Mouse (Mus musculus): Measurements from ENCODE around the gene Olfr282. TPM values are rescaled to one million over a fixed set of nuclear protein-coding genes. Genes with fewer than 3 reads are reported as not detected.
"Not testable (repeated sequence)": the region's sequence is repeated elsewhere in the genome, so short reads cannot be mapped to it uniquely, and the experiment has no call there.

Olfr282 gene
- not detected in 2 replicates for polyA plus RNA-seq (2014; fragmentation: Nextera tagmentation; extraction: Ambion mirVana)

DNA sequence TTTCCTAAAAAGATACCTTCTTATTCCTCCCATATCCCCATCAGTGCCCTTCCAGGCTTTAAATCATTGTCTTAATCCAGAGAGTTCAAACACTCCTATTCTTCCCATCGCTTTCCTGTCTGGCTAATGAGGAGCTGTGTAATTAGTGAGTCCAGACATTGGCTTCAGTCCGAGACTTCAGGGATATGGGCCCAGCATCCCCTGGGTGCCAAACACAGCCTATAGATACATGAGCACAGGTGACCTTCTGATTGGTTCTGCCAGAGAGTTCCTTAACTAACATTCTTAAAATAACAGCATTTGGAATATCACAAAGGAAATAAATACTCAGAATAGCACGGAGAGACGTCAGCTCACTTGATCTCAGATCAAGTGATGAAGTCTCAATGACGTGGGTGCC is at the start of gene Olfr282:
TSS of gene Olfr282 (plus strand) at position 301 of the 400 bp plus-strand sequence.
- not testable (repeated sequence) for H3K36me3 ChIP-seq (replicated peaks; ENCODE audit: control insufficient read depth, insufficient read depth); H3K27me3 ChIP-seq (ENCODE audit: control insufficient read depth, insufficient read depth, low read length); H3K4me3 ChIP-seq (replicated peaks; ENCODE audit: low read length); H3K9me3 ChIP-seq (ENCODE audit: control insufficient read depth, low read length); H3K4me1 ChIP-seq (replicated peaks; ENCODE audit: control insufficient read depth, insufficient read depth, low read length); ATAC-seq (ENCODE audit: low FRiP score); H3K27ac ChIP-seq; DNase-seq (ENCODE audit: low spot score); H3K4me2 ChIP-seq (replicated peaks); H3K9ac ChIP-seq
- WGBS = 83% methylated on average over 5 of the region's 5 CpGs

DNA sequence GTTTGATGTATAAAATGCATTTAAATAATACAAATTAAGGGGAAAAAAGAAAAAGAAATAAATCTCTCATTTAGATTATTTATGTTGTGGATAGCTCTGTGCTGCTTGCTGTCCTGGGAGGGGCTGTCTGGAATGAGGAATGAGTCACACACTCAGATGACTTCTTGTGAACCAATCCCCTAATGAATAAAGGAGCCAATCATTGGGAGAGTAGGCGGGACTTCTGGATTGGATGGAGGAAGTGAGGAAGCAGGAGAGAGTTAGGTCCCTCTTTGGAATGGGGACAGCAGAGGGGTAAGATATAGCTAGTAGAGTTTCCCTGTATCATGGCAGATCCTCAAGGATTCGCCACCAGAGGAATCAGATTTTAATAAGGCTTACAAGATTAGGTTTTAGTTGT is 43.4 kb upstream of the Olfr282 start:
- Histone ChIP-seq H3K4me3 (replicated peaks; ENCODE audit: low read length) (no peak overlapping the region), H3K9me3 (ENCODE audit: control insufficient read depth, low read length) (no peaks in the 10 kb centered on the region), H3K36me3 (replicated peaks; ENCODE audit: control insufficient read depth, insufficient read depth) (no peaks in the 10 kb centered on the region), H3K4me1 (replicated peaks; ENCODE audit: control insufficient read depth, insufficient read depth, low read length) (no peaks in the 10 kb centered on the region), H3K9ac (no peak overlapping the region), H3K27me3 (ENCODE audit: control insufficient read depth, insufficient read depth, low read length) (no peaks in the 10 kb centered on the region), H3K4me2 (replicated peaks) (no peak overlapping the region), H3K27ac (no peak overlapping the region)
- ATAC-seq (ENCODE audit: low FRiP score) (no peak), DNase-seq (ENCODE audit: low spot score) (no peak)
- 85% methylated on average over 2 of the region's 2 CpGs for WGBS

DNA sequence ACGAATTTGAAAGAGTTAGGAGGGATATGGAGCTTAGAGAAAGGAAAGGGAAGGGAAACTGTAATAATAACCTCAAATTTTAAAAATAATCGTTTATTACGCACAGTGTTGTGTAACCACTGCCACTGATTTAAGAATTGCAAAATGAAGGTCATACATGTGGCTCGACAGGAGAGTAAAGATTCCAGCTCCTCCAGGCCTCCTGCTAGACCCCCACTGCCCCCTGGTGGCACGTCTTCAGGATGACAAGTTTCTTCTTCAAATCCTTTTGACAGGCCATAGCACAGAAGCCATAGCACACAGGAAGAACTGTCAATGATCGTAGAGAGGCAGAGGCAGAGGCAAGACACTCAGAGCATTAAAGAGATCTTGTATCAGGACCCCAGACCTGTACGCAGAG is 41.2 kb upstream of the Olfr282 start:
- ATAC-seq (ENCODE audit: low FRiP score) (no peak), DNase-seq (ENCODE audit: low spot score) (peak; percentile 81)
- Histone ChIP-seq H3K9ac (no peak overlapping the region), H3K36me3 (replicated peaks; ENCODE audit: control insufficient read depth, insufficient read depth) (no peaks in the 10 kb centered on the region), H3K4me2 (replicated peaks) (no peak overlapping the region), H3K4me3 (replicated peaks; ENCODE audit: low read length) (no peak overlapping the region), H3K27me3 (ENCODE audit: control insufficient read depth, insufficient read depth, low read length) (no peaks in the 10 kb centered on the region), H3K9me3 (ENCODE audit: control insufficient read depth, low read length) (no peaks in the 10 kb centered on the region), H3K4me1 (replicated peaks; ENCODE audit: control insufficient read depth, insufficient read depth, low read length) (no peaks in the 10 kb centered on the region), H3K27ac (no peak overlapping the region)
- 33% methylated on average over 7 of the region's 7 CpGs for WGBS

DNA sequence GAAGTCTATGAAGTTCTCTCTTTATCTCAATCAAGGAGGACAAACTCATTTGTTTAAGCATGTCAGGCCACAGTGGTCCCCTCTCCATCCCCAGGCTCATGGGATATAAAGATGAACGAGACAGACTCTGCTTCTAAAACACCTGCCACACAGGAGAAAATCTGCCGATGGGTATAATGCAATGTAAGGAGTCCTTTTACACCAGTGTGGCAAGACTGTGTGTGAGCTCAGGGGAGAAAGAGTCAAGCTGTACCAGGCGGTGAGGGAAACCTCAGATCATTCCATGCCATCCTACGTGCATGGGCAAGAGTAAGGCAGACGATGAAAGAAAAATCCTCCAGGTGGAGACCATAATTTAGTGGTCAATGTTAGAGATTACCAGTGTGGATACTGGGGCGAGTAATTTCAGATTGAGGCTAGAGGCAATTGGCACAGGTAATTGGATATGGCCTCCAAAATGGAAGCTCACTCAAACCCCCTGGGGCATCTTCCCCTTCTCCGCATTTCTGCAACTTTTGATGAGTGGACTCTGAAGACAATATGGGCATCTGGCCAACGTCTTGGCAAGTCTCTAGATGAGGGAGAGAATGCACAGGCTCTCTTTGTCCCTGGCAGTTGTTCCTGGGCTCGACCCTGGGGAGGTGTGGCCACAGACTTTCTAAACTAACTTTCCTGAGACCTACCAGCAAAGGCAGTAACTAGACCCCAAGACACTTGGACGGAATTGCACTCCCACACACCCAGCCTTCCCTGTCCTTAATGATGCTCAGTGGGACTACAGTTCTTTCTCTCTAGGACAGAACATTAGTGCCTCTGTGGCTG is 39.7 kb upstream of the Olfr282 start:
- 79% methylated on average over 10 of the region's 10 CpGs for WGBS
- no peak overlapping the region for H3K27ac ChIP-seq
- no peaks in the 10 kb centered on the region for H3K36me3 ChIP-seq (replicated peaks; ENCODE audit: control insufficient read depth, insufficient read depth)
- H3K9ac ChIP-seq = no peak overlapping the region
- no peak overlapping the region for H3K4me3 ChIP-seq (replicated peaks; ENCODE audit: low read length)
- no peak overlapping the region for H3K4me2 ChIP-seq (replicated peaks)
- ATAC-seq (ENCODE audit: low FRiP score) = no peak
- H3K4me1 ChIP-seq (replicated peaks; ENCODE audit: control insufficient read depth, insufficient read depth, low read length) = no peaks in the 10 kb centered on the region
- no peak for DNase-seq (ENCODE audit: low spot score)
- H3K9me3 ChIP-seq (ENCODE audit: control insufficient read depth, low read length) = no peaks in the 10 kb centered on the region
- H3K27me3 ChIP-seq (ENCODE audit: control insufficient read depth, insufficient read depth, low read length) = no peaks in the 10 kb centered on the region

DNA sequence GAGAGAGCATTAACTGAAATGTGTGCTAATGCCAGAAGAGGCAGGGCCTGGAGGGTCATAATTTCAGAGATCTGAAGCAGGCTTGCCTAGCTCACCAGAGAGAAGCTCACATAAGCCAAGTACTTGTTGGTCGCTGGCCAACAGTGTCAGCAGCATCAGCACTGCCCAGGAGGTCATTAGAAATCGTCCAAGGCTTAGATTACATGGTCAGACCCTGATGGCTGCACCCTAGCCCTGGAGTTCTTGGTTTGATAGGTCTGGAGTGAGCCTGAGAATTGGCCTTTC is 39.2 kb upstream of the Olfr282 start:
- no peak overlapping the region for H3K4me3 ChIP-seq (replicated peaks; ENCODE audit: low read length)
- ATAC-seq (ENCODE audit: low FRiP score) (no peak), DNase-seq (ENCODE audit: low spot score) (no peak)
- H3K27ac ChIP-seq = no peak overlapping the region
- 45% methylated on average over 2 of the region's 2 CpGs for WGBS
- no peaks in the 10 kb centered on the region for H3K36me3 ChIP-seq (replicated peaks; ENCODE audit: control insufficient read depth, insufficient read depth)
- no peaks in the 10 kb centered on the region for H3K27me3 ChIP-seq (ENCODE audit: control insufficient read depth, insufficient read depth, low read length)
- no peak overlapping the region for H3K9ac ChIP-seq
- no peaks in the 10 kb centered on the region for H3K4me1 ChIP-seq (replicated peaks; ENCODE audit: control insufficient read depth, insufficient read depth, low read length)
- H3K4me2 ChIP-seq (replicated peaks) = no peak overlapping the region
- H3K9me3 ChIP-seq (ENCODE audit: control insufficient read depth, low read length) = no peaks in the 10 kb centered on the region

DNA sequence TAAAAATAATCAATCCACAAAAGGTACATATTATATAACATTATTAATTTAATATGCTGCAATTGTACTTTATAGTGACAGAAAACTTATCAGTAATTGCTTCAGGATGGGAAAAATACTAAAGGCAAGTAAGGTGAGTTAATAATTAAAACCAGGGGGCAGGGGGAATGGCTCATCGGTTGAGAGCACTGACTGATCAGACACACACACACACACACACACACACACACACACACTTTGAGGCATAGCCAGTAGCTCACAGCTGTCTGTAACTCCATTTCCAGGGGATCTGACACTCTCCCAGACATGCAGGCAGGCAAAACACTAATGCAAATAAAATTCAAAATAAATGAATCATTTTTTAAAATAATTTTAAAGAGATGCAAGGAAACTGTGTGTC is 33.9 kb upstream of the Olfr282 start:
- 74% methylated on average over 1 of the region's 1 CpGs for WGBS
- Histone ChIP-seq H3K27me3 (ENCODE audit: control insufficient read depth, insufficient read depth, low read length) (no peaks in the 10 kb centered on the region), H3K4me1 (replicated peaks; ENCODE audit: control insufficient read depth, insufficient read depth, low read length) (no peaks in the 10 kb centered on the region), H3K9ac (no peak overlapping the region), H3K9me3 (ENCODE audit: control insufficient read depth, low read length) (no peaks in the 10 kb centered on the region), H3K4me2 (replicated peaks) (no peak overlapping the region), H3K27ac (no peak overlapping the region), H3K4me3 (replicated peaks; ENCODE audit: low read length) (no peak overlapping the region), H3K36me3 (replicated peaks; ENCODE audit: control insufficient read depth, insufficient read depth) (no peaks in the 10 kb centered on the region)
- ATAC-seq (ENCODE audit: low FRiP score) = no peak
- DNase-seq (ENCODE audit: low spot score) = no peak

DNA sequence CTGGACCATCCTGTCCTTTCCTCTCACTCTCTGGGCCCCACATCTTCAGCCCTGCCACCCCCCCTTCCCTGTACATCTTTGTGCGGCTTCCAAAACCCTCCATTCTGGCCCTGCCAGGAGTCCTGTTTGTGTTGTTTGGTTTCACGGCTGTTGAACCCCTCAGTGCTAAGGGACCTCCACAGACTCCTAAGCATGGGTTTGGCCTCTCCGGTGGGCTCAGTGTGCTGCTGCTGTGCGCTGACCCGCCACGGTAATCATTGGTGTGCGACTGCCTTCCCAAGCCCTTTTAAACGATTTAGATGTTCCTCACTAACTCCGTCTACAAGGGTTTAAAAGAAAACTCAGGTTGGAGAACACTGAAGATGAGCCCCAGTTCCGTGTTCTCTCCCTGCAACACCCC is 28.7 kb upstream of the Olfr282 start:
- H3K4me2 ChIP-seq (replicated peaks) = no peak overlapping the region
- ATAC-seq (ENCODE audit: low FRiP score) = no peak
- H3K27ac ChIP-seq = no peak overlapping the region
- H3K9ac ChIP-seq = no peak overlapping the region
- whole genome bisulfite sequencing = 80% methylated on average over 10 of the region's 10 CpGs
- no peak for DNase-seq (ENCODE audit: low spot score)
- no peak overlapping the region for H3K4me3 ChIP-seq (replicated peaks; ENCODE audit: low read length)
- no peaks in the 10 kb centered on the region for H3K27me3 ChIP-seq (ENCODE audit: control insufficient read depth, insufficient read depth, low read length)
- H3K4me1 ChIP-seq (replicated peaks; ENCODE audit: control insufficient read depth, insufficient read depth, low read length) = no peaks in the 10 kb centered on the region
- H3K36me3 ChIP-seq (replicated peaks; ENCODE audit: control insufficient read depth, insufficient read depth) = no peaks in the 10 kb centered on the region
- H3K9me3 ChIP-seq (ENCODE audit: control insufficient read depth, low read length) = no peaks in the 10 kb centered on the region

DNA sequence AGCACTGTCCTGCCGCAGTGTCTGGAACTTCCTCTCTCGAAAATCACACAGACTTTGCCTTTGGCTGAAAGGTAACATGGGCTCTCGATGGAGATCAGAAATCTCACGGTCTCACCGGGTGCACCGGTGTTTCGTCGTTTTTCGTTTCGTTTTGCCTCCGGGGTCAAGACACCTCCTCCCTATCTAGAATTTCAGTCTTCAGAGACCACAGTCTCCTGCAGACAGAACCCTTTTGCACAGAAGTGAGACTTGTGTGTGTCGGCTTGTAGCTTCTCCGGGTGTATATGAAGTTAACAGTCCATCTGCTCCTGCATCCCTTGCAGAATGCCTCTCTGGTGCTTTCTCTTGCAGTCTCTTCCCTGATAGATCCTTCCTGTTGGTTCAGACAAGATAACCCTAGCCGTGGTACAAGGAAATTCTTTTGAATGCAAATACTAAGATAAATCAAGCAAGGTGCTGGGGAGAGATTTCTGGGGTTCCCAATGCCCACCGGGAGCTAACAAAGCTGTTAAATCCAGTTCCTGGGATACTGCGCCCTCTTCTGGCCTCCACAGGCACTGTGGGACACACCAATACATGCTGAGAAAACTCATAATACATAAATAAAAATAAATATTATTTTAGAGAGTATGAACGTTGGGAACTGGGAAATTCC is 22.5 kb upstream of the Olfr282 start:
- H3K9me3 ChIP-seq (ENCODE audit: control insufficient read depth, low read length) = no peaks in the 10 kb centered on the region

DNA sequence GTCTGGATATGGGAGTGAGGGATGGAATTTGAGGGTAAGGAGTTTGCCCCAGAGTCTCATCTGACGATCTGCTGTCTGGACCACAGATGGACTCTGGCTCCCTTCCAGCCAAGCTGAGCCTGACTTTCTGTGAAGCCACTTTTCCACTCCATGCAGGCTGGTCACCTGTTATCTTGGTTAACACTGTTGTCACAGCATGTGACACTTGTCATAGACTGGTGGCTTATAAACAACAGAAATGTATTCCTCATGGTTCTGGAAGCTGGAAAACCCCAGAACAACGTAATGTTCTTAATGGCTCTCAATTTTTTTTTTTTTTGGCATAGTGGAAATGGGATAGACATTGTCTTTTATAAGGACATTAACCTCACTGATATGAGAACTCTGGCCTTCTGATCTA is 21.4 kb upstream of the Olfr282 start:
- WGBS = 86% methylated on average over 2 of the region's 2 CpGs

More for the DNA sequence above, 22.5 kb upstream of the Olfr282 start:
- Histone ChIP-seq H3K4me2 (replicated peaks) (no peak overlapping the region), H3K4me3 (replicated peaks; ENCODE audit: low read length) (no peak overlapping the region), H3K27ac (no peak overlapping the region), H3K4me1 (replicated peaks; ENCODE audit: control insufficient read depth, insufficient read depth, low read length) (no peaks in the 10 kb centered on the region), H3K27me3 (ENCODE audit: control insufficient read depth, insufficient read depth, low read length) (no peaks in the 10 kb centered on the region), H3K9ac (no peak overlapping the region), H3K36me3 (replicated peaks; ENCODE audit: control insufficient read depth, insufficient read depth) (no peaks in the 10 kb centered on the region)
- ATAC-seq (ENCODE audit: low FRiP score) (no peak), DNase-seq (ENCODE audit: low spot score) (no peak)
- WGBS = 80% methylated on average over 17 of the region's 17 CpGs

More for the DNA sequence above, 21.4 kb upstream of the Olfr282 start:
- Histone ChIP-seq H3K9ac (no peak overlapping the region), H3K27ac (no peak overlapping the region), H3K9me3 (ENCODE audit: control insufficient read depth, low read length) (no peaks in the 10 kb centered on the region), H3K4me2 (replicated peaks) (no peak overlapping the region), H3K4me3 (replicated peaks; ENCODE audit: low read length) (no peak overlapping the region), H3K27me3 (ENCODE audit: control insufficient read depth, insufficient read depth, low read length) (no peaks in the 10 kb centered on the region), H3K4me1 (replicated peaks; ENCODE audit: control insufficient read depth, insufficient read depth, low read length) (no peaks in the 10 kb centered on the region), H3K36me3 (replicated peaks; ENCODE audit: control insufficient read depth, insufficient read depth) (no peaks in the 10 kb centered on the region)
- DNase-seq (ENCODE audit: low spot score) = no peak
- no peak for ATAC-seq (ENCODE audit: low FRiP score)
